Mouse (Mus musculus) 3134 (cell line): ENCODE results near the gene Hnf1a.
"Not testable (repeated sequence)": the region's sequence is repeated elsewhere in the genome, so short reads cannot be mapped to it uniquely, and the experiment has no call there.

Experiments used
- DNase-seq: peaks from one replicate; pipeline ENCODE4 v3.0.0-alpha.2; 2011; ENCODE audit warnings: low spot score; ENCODE audit not compliant: insufficient read length; ENCODE audit errors: extremely low read depth

Hnf1a gene

GRCm38 (mm10) chr5:114949316-114949715, 21.6 kb downstream of the Hnf1a start:
- DNase-seq = no peak

DNA sequence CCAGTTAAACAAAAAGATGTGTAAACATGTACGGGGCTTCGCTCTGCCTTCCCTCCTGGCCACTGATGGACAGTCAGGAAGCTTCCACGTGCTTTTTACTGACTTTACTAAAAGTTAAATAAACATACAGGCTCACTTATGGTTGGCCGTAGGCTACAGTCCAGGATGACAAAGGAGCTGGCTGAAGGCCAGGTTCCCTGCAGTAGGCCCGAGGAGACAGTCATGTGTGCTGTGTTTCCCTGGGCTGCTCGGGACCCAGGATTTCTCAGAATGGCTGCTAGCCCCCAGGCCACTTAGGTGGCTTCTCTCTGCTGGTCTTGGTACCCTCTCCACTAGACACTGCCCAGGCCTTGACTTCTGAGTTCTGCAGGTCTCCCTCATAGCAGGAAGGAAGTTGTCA, 22.0 kb downstream of the Hnf1a start:
- DNase-seq = peak; percentile 51

GRCm38 (mm10) chr5:114945072-114945471, 25.8 kb downstream of the Hnf1a start:
- no peak for DNase-seq

DNA sequence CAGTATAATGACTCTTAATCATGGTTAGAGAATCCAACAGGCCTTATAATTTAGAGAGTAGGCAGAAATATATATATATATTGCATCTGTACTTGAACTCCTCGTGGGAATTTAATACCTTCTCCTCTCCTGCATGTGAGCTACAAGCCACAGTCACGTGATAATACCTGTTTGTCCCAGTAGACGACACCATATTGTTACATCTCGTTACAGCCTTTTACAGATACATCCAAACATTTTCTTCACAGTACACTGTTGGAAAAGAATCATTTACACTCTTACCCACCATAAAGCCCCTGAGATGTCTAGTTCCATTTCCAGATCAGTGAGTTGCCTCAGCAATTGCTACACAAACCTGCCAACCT, 28.1 kb downstream of the Hnf1a start:
- no peak for DNase-seq

DNA sequence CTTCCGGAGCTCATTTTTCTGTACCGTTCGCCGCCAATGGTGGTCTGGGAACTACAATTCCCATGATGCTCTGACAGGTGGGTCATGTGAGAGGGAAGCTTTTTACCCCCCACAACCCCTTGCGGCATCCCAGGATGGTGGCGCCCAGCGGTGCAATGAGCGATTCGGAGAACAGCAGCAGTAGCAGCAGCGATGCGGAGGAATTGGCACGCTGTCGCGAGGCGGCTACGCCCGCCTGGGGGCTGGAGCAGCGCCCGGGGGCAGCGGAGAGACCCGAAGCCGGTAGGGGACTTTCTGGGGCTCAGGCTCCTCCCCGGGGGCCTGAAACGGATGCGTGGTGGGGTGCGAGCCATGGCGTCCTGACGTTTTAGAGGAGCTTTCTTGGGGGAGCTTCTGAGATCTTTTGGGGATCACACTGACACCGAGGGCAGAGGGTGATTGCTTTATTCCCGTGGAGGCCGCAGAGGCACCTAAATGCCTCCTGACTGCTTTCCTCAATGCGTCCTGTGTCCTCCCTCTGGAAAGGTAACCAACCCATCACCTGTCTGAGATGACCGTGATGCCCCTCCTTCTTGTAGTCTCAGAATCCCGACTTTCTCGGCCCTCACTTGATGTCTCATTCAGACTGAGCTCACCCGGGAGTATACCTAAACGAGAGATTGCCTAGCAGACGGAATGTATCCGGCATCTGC, 28.7 kb downstream of the Hnf1a start, which contains the start of gene 2210016L21Rik:
2210016L21Rik (plus strand) TSS at position 85 of the 692 bp plus-strand sequence.
- peak; percentile 80 for DNase-seq

GRCm38 (mm10) chr5:114941138-114941537, 29.8 kb downstream of the Hnf1a start:
- DNase-seq = not testable (repeated sequence)

- no peak for DNase-seq
These were observed 35.1 kb downstream of the Hnf1a start for GRCm38 (mm10) chr5:114935838-114936237.

DNA sequence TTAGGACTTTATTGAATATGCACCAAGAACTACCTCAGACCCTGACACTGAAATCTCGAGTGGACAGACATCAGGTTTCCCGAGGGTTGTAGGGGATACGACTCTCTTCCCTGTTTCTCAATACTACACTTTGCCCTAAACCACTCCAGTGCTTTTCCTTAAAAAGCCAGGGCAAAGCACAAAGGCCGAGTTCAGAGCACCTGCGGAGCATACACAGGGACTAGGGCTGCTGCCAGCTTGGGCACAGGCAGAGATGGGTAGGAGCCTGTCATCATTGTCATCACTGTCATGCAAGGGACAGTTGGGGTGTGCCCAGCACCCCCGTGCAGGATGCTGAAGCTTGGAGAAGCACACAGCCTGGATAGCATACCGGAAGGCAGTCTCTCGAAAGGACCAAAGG, 37.7 kb downstream of the Hnf1a start:
- DNase-seq = no peak

GRCm38 (mm10) chr5:114931626-114932025, 39.3 kb downstream of the Hnf1a start:
- DNase-seq = no peak

GRCm38 (mm10) chr5:114926753-114927152, 44.1 kb downstream of the Hnf1a start:
- peak; percentile 48 for DNase-seq

GRCm38 (mm10) chr5:114926153-114926684, 44.7 kb downstream of the Hnf1a start:
- DNase-seq = no peak

GRCm38 (mm10) chr5:114922998-114923473, 47.9 kb downstream of the Hnf1a start, which contains the start of gene Oasl1:
TSS of gene Oasl1 (plus strand) at chr5:114923240.
- DNase-seq = peak; percentile 55

GRCm38 (mm10) chr5:114922366-114922731, 48.5 kb downstream of the Hnf1a start:
- DNase-seq = peak; percentile 36

DNA sequence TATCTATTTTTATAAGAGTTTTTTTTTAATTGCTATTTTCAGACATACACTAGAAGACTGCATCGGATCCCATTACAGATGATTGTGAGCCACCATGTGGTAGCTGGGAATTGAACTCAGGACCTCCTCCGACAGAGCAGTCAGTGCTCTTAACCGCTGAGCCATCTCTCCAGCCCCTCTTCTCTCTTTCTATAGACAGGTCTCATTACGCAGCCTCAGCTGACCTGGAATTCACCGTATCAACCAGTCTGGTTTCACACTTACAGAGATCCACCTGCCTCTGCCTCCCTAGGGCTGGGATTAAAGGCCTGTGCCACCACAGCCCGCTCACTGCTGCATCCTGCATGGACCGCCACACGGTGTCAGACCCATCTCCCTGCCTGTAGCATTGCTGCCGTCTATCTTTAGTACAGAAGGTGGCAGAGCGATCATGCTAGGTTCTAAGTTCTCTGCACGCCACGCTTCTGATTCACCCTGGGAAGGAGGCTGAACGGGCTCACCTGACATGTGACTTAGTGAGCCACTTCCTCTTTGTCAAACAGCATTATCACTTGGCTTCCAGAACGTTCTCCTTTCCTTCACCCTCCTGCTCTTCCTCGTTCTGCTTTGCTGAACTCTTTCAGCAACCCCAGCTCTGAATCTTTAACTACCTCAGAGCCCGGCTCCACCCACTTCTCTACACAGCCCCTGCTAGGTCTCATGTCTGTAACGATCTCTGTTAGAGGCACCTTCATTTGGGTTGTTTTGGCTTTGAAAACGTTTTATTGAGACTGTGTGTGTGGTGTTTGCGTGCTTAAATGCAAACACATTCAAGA, 49.1 kb downstream of the Hnf1a start:
- no peak for DNase-seq

DNA sequence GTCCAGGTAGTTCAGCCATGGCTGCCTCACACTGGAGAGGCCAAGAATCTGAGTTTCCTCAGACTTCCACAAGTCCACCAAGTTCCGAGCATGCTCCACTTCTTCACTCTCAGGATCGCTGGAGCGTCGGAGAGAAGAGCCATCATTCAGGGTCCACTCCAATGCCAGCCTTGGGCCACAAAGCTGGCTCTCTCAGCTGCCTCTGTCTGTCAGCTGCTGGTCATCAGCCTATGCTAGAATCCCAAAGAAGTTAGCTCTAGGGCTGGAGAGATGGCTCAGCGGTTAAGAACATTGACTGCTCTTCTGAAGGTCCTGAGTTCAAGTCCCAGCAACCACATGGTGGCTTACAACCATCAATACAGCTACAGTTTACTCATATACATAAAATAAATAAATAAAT, 53.5 kb downstream of the Hnf1a start:
- DNase-seq = not testable (repeated sequence)

DNA sequence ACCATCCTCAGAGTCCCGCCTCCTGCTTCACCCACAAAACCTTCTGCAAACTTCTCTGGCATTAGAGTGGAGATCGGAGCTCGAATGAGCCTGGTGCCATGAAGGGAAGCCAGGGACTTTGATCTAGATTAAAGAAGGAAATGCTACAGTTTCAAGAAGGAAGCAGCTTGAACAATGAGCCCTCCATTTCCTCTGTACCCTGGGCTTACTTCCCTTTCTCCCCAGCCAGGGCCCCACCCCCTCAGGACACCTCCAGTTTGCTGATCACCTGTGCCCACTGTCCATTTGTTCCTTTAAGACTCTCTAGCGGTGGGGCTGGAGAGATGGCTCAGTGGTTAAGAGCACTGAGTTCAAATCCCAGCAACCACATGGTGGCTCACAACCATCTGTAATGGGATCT, 54.1 kb downstream of the Hnf1a start:
- no peak for DNase-seq

GRCm38 (mm10) chr5:114915854-114916253, 55.0 kb downstream of the Hnf1a start:
- DNase-seq = no peak

DNA sequence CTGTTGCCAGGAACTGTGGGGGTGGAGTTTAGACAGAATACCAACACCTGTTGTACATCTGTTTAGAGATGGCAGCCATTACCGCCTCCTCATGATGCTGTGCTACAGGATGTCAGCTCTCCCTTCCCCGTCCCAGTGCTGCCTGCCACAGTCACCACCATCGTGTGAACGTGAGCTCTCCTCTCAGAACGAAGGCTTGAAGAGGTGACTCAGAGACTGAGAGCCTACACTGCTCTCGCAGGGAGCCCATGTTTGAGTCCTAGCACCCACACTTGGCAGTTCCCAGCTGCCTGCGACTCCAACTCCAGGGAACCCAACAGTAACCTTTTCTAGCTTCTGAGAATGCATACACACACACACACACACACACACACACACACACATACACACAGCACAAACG, 56.0 kb downstream of the Hnf1a start:
- DNase-seq = no peak

DNA sequence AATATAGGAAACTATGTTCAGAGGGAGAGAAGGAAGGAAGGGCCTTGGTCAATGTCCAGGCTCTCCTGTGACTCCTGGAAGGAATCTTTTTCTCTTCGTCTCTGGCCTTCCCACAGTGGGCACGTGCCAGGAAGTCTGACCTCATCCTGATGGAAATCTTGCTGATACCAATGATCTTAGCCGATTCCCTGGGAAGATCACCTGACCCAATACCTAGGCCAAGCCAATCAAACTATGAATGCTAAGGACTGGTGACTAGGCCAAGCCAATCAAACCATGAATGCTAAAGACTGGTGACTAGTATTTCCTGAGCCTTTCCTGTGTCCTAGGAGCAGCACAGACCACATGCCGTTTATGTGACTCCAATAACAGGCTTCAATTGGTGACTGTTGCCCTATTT, 57.2 kb downstream of the Hnf1a start:
- no peak for DNase-seq

- DNase-seq = no peak
These were observed 62.1 kb downstream of the Hnf1a start for GRCm38 (mm10) chr5:114908598-114909305.

- DNase-seq = no peak
These were observed 68.5 kb downstream of the Hnf1a start for GRCm38 (mm10) chr5:114902413-114902812.
